Mouse (Mus musculus) hindbrain, embryonic 16.5 days (tissue): ENCODE data around the gene Gm20695. TPM values are rescaled to one million over a fixed set of nuclear protein-coding genes. Genes with fewer than 3 reads are reported as not detected.

Experiments used
- ATAC-seq: fragments of 200-750 bp; cut with Nextera tagmentation; 2 replicates; pipeline ENCODE4 v1.8.0; 2017; ENCODE audit warnings: moderate TSS enrichment, moderate library complexity
- H3K27ac ChIP-seq: fragments of 300-500 bp; sonication (generic); 2 replicates; pipeline ENCODE4 v1.5.1; 2014; ENCODE audit warnings: low read depth, mild to moderate bottlenecking, control low read depth, low read length, moderate library complexity
- H3K27me3 ChIP-seq: fragments of 300-500 bp; sonication (generic); replicated peaks from 2 replicates; pipeline ENCODE4 v1.6.1; 2014; ENCODE audit warnings: low read length; ENCODE audit not compliant: control insufficient read depth, insufficient read depth
- H3K36me3 ChIP-seq: fragments of 300-500 bp; sonication (generic); 2 replicates; pipeline ENCODE4 v1.6.1; 2014; ENCODE audit warnings: mild to moderate bottlenecking, low read length, moderate library complexity, mixed read lengths; ENCODE audit not compliant: control insufficient read depth, insufficient read depth
- H3K4me1 ChIP-seq: fragments of 300-500 bp; sonication (generic); 2 replicates; pipeline ENCODE4 v1.6.1; 2014; ENCODE audit warnings: low read depth, low read length; ENCODE audit not compliant: control insufficient read depth, insufficient read depth
- H3K4me2 ChIP-seq: fragments of 300-500 bp; sonication (generic); 2 replicates; pipeline ENCODE4 v1.6.1; 2014; ENCODE audit warnings: mild to moderate bottlenecking, low read length, control low read depth, moderate library complexity
- H3K4me3 ChIP-seq: fragments of 300-500 bp; sonication (generic); 2 replicates; pipeline ENCODE4 v1.5.1; 2014; ENCODE audit warnings: mild to moderate bottlenecking, low read length, control low read depth, moderate library complexity
- H3K9ac ChIP-seq: fragments of 300-500 bp; sonication (generic); 2 replicates; pipeline ENCODE4 v1.6.1; 2014; ENCODE audit warnings: low read depth, mild to moderate bottlenecking, control low read depth, low read length, moderate library complexity
- H3K9me3 ChIP-seq: fragments of 300-500 bp; sonication (generic); 2 replicates; pipeline ENCODE4 v1.6.1; 2014; ENCODE audit warnings: mild to moderate bottlenecking, low read length, moderate library complexity; ENCODE audit not compliant: control insufficient read depth
- WGBS: fragments of 180-500 bp; shearing (Covaris S2); extraction: QIAGEN DNeasy Blood & Tissue Kit; methylation state at CpG from one replicate; pipeline ENCODE4 v1.1.7; 2014; 5-methylcytosine and 5-hydroxymethylcytosine counted together
- polyA plus RNA-seq: library from polyadenylated mRNA; unstranded; fragments of >200 nt; fragmentation: Nextera tagmentation; extraction: Ambion mirVana; gene quantifications from 2 replicates; pipeline ENCODE4 v1.2.1, GENCODE M21; 2015

The Gm20695 gene
- polyA plus RNA-seq = 0.51 and 1.5 TPM in 2 replicates

DNA sequence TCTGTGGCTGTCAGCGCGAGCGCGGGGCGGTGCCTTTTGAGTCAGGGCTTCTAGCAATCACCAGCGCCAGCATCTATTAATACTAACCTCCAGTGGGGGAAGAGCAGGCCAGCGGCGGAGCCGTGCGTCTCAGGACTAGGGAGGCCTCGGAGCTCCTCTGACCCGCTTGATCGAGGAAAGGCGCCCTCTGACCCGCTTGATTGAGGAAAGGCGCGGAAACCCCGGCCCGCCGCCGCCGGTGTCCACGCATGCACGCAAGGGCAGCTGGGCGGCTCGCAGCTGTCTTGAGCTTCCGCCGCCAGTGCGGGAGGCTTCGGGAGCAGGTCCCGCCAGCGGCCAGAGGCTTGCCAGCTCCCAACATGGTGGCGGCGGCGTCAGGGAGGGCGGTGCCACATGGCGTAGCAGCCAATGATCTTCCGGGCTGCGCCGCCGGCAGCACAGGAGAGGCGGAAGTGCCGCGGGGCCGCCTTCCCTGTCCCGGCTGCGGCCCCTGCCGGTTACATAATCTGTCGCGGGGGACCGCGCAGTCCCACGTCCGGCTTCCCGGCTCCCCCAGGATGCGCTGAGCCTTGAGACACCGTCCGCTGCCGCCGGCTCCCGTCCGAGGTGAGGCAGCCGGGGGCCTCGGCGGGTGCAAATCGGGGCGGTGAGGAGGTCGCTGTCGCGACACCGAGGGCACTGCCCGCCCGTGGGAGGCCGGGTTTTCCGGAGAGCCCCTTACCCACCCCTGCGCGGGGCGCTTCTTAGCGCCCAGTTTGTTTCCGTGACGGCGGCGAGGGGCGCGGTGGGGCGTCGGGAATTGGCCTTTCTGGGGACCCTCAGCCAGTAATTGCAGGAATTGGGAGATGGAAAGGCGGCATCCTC lies at the start of gene Gm20695, which contains the start of gene Zfp597:
Gene Gm20695 (plus strand): TSS at position 448 of the 864 bp plus-strand sequence.
Gene Zfp597 (minus strand): TSS at position 361 of the 864 bp plus-strand sequence.
- peak within 1 kb of the TSS; percentile 97 for H3K27ac ChIP-seq
- H3K4me2 ChIP-seq = peak within 1 kb of the TSS; percentile 72
- ATAC-seq = peak; percentile 98
- WGBS = under 1% methylated on average over 68 of the region's 88 CpGs
- no peaks in the 10 kb centered on the region for H3K27me3 ChIP-seq
- peak within 1 kb of the TSS; percentile 93 for H3K9ac ChIP-seq
- 0 out of 2 replicates have a peak, but pooled peaks cover 2% of the 10 kb centered on the region for H3K36me3 ChIP-seq
- peak within 1 kb of the TSS; percentile 88 for H3K4me3 ChIP-seq
- H3K9me3 ChIP-seq = no peaks in the 10 kb centered on the region
- peaks cover 13% of the 10 kb centered on the region for H3K4me1 ChIP-seq

DNA sequence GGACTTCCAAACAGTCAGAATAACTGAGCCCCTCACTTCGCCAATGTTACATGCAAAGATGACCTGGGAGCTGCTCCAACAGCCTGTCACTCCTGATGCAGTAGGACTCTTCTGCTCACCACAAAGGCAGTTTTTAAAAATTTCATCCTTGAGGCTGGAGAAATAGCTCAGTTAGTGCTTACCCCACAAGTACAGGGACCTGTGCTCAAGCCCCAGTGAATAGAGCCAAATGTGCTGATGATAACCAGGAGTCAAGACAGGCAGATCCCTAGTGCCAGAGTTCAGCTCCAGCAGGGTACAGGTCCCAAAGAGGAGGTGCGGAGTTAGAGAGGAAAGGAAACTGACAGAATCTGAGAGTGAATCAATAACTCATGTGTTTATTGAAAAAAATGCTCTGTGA lies 49.0 kb upstream of the Gm20695 start:
- Histone ChIP-seq H3K36me3 (no peaks in the 10 kb centered on the region), H3K27me3 (no peaks in the 10 kb centered on the region), H3K27ac (no peak overlapping the region), H3K9me3 (no peaks in the 10 kb centered on the region), H3K4me1 (no peaks in the 10 kb centered on the region), H3K9ac (no peak overlapping the region), H3K4me3 (no peak overlapping the region), H3K4me2 (no peak overlapping the region)
- no peak for ATAC-seq
- WGBS = 87% methylated on average over 2 of the region's 2 CpGs

DNA sequence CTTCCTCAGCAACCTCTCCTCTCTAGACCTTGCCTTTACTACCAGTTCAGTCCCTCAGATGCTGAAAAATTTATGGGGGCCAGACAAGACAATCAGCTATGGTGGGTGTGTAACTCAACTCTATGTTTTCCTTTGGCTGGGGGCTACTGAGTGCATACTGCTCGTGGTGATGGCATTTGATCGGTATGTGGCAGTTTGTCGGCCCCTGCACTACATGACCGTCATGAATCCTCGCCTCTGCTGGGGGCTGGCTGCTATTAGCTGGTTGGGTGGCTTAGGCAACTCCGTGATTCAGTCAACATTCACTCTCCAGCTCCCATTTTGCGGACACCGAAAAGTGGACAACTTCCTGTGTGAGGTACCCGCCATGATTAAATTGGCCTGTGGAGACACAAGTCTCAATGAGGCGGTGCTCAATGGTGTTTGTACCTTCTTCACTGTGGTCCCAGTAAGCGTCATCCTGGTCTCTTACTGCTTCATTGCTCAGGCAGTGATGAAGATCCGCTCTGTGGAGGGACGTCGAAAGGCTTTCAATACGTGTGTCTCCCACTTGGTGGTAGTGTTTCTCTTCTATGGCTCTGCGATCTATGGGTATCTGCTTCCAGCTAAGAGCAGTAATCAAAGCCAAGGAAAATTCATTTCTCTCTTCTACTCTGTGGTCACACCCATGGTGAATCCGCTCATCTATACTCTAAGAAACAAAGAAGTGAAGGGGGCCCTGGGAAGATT lies 45.1 kb upstream of the Gm20695 start:
- Histone ChIP-seq H3K27ac (no peak overlapping the region), H3K9me3 (no peaks in the 10 kb centered on the region), H3K27me3 (no peaks in the 10 kb centered on the region), H3K4me3 (no peak overlapping the region), H3K36me3 (no peaks in the 10 kb centered on the region), H3K4me1 (no peaks in the 10 kb centered on the region), H3K4me2 (no peak overlapping the region), H3K9ac (no peak overlapping the region)
- ATAC-seq = 0 out of 2 replicates have a peak, but pooled peaks have one; percentile 34
- 59% methylated on average over 17 of the region's 17 CpGs for WGBS

GRCm38 (mm10) chr16:3842989-3843388 lies 41.5 kb upstream of the Gm20695 start:
- no peak overlapping the region for H3K4me2 ChIP-seq
- no peaks in the 10 kb centered on the region for H3K9me3 ChIP-seq
- no peaks in the 10 kb centered on the region for H3K27me3 ChIP-seq
- H3K4me1 ChIP-seq = peaks cover 8% of the 10 kb centered on the region
- WGBS = 44% methylated on average over 4 of the region's 4 CpGs
- no peak overlapping the region for H3K9ac ChIP-seq
- no peak overlapping the region for H3K4me3 ChIP-seq
- no peaks in the 10 kb centered on the region for H3K36me3 ChIP-seq
- ATAC-seq = no peak
- no peak overlapping the region for H3K27ac ChIP-seq

GRCm38 (mm10) chr16:3843796-3844195 lies 40.7 kb upstream of the Gm20695 start:
- no peaks in the 10 kb centered on the region for H3K9me3 ChIP-seq
- no peak overlapping the region for H3K4me2 ChIP-seq
- no peaks in the 10 kb centered on the region for H3K36me3 ChIP-seq
- no peak overlapping the region for H3K4me3 ChIP-seq
- H3K27me3 ChIP-seq = no peaks in the 10 kb centered on the region
- no peak overlapping the region for H3K9ac ChIP-seq
- no peak overlapping the region for H3K27ac ChIP-seq
- peaks cover 11% of the 10 kb centered on the region for H3K4me1 ChIP-seq
- ATAC-seq = no peak
- WGBS = 86% methylated on average over 1 of the region's 1 CpGs

GRCm38 (mm10) chr16:3846711-3847518 lies 37.5 kb upstream of the Gm20695 start, which contains the start of gene Zfp174:
Gene Zfp174, plus strand, starts transcription at chr16:3847268.
- ATAC-seq = peak; percentile 99
- peaks cover 11% of the 10 kb centered on the region for H3K4me1 ChIP-seq
- H3K4me3 ChIP-seq = peak within 1 kb of the TSS; percentile 72
- H3K36me3 ChIP-seq = no peaks in the 10 kb centered on the region
- H3K27ac ChIP-seq = peak within 1 kb of the TSS; percentile 77
- WGBS = 4% methylated on average over 38 of the region's 38 CpGs
- peak within 1 kb of the TSS; percentile 86 for H3K9ac ChIP-seq
- no peaks in the 10 kb centered on the region for H3K27me3 ChIP-seq
- no peaks in the 10 kb centered on the region for H3K9me3 ChIP-seq
- H3K4me2 ChIP-seq = peak within 1 kb of the TSS; percentile 81

DNA sequence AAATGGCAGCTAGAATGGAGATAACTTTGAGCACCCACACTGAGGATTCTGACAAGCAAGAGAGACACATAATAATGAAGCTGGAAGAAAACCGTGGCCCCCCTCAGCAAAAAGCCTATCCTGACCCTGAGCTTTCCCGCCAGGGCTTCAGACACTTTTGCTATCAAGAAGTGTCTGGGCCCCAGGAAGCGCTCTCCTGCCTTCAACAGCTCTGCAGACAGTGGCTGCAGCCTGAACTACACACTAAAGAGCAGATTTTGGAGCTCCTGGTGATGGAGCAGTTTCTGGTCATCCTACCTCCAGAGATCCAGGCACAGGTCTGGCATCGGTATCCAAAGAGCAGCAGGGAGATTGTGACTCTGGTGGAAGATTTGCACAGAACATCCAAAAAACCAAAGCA lies 36.6 kb upstream of the Gm20695 start:
- no peak overlapping the region for H3K27ac ChIP-seq
- peak overlapping the region; percentile 81 for H3K4me2 ChIP-seq
- peak overlapping the region; percentile 86 for H3K9ac ChIP-seq
- peaks cover 11% of the 10 kb centered on the region for H3K4me1 ChIP-seq
- WGBS = 69% methylated on average over 4 of the region's 4 CpGs
- no peak for ATAC-seq
- no peaks in the 10 kb centered on the region for H3K9me3 ChIP-seq
- no peaks in the 10 kb centered on the region for H3K27me3 ChIP-seq
- peak overlapping the region; percentile 72 for H3K4me3 ChIP-seq
- no peaks in the 10 kb centered on the region for H3K36me3 ChIP-seq

DNA sequence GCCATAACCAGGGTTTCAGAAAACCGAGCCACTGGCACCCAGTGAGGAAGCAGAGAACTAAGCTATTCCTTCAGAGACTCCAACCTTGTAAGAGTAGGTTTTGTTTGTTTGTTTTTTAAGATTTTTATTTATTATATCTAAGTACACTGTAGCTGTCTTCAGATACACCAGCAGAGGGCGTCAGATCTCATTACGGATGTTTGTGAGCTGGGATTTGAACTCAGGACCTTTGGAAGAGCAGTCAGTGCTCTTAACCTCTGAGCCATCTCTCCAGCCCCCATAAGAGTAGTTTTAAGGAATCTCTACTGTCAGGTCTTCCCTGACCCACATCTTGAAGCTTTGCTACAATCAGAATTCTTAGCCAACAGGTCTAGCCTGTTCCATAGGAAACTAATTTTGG lies 36.0 kb upstream of the Gm20695 start:
- Histone ChIP-seq H3K4me3 (no peak overlapping the region), H3K36me3 (no peaks in the 10 kb centered on the region), H3K9ac (no peak overlapping the region), H3K27ac (no peak overlapping the region), H3K27me3 (no peaks in the 10 kb centered on the region), H3K9me3 (no peaks in the 10 kb centered on the region), H3K4me2 (no peak overlapping the region), H3K4me1 (peaks cover 11% of the 10 kb centered on the region)
- WGBS = 72% methylated on average over 3 of the region's 3 CpGs
- ATAC-seq = no peak
